Mouse (Mus musculus): ENCODE measurements around the gene Cftr. TPM values are rescaled to one million over a fixed set of nuclear protein-coding genes. Genes with fewer than 3 reads are reported as not detected.

Cftr gene
- total RNA-seq (2022), result under 1 TPM; 0.05 to 0.12 (median 0.08) TPM

DNA sequence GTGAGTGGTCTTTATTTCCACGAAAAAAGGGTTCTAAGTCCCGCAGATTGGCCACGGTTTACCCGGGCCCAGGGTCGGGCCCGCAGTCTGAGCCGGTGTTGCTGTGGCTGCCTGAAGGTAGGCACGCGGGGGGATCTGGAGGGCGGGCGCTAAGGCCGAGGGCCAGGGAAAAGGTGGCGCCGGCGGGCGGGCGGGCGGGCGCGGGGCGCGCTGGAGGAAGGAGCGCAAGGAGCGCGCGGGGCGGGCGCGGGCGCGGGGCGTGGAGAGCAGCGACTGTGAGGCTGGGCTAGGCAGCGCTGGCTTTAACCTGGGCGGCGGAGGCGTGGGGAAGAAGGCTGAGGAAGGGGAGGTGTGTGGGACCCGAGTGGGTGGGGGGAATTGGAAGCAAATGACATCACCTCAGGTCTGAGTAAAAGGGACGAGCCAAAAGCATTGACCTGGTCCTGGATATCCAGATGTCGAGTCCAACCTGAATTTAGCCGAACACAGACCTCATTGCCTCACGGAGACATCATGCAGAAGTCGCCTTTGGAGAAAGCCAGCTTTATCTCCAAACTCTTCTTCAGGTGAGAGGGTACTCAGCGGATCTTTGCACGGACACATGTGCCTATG is at the start of gene Cftr:
Gene Cftr (plus strand): TSS at position 377 of the 612 bp plus-strand sequence.
- no peak for DNase-seq

DNA sequence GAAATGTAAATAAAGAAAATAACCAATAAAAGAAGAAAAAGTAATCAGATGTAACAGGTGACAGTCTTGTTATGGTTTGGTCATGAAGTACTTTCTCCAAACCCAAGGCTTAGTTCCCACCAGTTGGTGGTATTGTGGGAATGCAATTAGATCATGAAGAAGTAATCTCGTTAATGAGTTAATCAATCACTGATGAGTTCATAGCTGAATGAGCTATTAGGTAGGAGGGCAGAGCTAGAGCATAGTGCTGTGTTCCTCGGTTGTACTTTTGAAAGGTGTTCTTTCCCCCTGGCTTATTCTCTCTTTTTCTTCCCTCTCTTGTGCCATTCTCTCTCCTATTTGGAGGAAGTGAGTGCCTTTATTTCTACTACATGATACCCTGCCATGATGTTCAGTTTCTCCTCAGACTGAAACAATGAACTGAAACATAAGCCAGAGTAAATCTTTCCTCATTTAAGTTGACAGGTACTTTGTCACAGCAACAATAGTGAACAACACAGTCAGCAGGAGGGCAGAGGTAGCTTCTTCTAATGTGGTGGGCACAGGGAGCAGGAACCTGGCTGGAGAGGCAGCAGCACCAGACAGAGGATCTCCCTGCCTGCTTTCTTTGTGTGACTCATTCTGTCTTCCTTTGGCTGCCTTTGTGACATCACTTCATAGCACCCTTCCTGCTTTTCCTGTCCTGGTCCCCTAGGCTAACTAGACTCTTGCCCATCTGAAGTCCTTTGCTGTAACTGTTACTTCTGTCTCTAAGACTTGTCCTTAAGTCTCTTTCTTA is 43.1 kb upstream of the Cftr start:
- DNase-seq, result no peak

DNA sequence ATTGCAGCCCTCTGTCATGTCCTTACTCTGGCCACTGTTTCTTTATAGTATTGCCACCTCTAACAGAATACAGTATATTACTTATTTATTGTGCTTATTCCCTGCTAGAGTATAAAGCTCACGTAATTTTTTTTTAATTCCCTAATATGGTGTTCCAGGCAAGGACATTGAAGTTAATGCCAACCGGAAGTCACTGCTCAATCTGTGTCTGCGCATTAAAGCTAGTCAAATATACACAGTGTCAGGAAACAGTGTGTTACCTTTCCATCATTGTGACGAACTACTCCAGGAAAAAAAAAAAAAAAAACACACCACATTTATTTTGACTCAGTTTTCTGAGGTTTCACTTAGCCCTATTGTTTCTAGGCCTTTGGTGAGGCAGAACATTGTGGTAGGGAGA is 42.4 kb upstream of the Cftr start:
- no peak for DNase-seq

DNA sequence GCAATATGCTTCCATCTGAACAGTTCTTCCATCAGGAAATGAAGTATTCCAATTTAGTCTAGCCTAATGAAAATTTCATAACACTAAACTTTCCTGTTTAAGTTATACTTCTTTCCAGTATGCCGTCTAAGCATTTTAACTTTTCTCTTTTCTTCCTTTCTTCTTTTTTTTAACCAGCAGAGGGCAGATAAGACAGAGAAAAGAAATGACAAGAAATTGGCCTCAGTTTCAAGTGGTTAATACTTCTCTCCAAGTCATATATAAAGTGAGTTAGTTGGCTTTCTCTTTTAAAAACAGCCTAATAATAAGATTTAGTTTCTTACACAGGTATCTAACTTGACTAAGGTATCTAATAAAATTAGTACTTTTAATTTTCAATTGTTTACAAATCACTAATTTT is 35.2 kb upstream of the Cftr start:
- DNase-seq, result no peak

DNA sequence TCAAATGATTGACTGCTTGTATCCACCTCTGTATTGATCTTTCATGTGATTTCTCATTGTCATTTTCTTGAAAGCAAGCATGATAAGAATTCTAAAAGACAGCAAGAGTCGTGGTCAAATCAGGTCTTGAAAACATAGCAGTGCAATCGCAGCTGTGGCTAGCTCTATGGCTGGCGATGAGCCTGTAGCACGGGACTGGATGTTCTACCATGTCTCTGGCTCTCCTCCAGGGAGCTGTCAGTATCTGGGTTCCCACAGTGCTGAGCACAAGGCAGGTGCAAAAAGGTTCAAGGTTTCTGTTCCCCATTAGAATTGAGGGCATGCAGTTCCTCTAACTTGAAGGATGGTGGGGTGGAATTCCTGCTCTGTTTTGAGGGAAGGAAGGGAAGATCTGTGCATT is 17.5 kb upstream of the Cftr start:
- no peak for DNase-seq

DNA sequence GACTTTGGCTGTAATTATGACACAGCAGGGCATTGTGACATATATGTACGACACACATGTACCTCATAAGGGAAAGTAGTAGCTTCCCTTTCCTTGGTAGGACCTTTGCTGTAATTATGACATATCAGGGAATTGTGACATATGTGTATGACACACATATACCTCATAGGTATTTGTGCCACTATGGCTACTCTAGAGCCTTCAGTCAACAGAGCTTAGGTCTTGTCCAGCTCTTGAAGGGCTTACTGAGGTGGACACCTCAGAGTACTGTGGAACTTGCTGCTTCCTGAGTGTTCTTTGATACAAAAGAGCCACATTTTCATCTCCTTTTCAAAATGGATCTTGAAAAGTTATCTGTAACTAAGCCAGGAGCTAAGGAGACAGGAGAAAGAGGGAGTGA is 869 bp upstream of the Cftr start:
- DNase-seq, result no peak

DNA sequence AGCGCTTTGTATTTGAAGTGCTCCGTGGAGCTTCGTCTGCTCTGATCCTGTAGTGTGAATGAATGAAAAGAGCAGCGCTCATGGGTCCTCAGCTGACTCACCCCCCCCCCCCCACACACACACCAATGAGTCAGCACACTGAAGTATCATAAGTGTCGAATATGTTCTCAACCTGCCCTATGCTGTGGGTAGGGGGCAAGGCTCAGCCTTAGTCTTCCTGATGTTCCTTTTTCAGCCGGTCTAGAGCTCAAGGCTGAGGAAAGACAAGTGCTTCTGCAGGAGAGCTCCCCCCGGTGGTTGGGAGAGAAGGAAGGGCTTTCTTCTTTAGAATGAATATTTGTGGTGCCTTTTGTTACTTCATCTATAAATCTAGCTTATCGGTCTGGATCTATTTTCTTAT is 1.1 kb downstream of the Cftr start:
- DNase-seq, result no peak

DNA sequence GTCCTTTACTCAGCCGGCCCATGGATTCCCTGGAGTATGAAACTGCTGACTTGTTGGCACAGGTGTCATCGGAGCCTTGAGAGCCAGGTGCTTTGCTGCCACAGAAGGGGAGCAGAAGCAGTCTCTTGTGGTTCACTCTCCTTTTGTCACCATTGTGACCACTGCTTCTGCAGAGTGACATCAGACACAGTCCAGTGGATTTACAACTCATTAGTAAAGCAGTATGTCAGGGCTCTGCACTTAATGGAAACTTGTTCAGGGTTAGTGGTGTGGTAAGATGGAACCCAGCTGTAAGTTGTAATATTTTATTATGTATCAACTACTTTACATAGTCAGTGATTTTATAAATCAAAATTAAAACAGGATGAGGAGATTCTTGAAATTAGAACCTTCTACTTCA is 7.0 kb downstream of the Cftr start:
- no peak for DNase-seq

DNA sequence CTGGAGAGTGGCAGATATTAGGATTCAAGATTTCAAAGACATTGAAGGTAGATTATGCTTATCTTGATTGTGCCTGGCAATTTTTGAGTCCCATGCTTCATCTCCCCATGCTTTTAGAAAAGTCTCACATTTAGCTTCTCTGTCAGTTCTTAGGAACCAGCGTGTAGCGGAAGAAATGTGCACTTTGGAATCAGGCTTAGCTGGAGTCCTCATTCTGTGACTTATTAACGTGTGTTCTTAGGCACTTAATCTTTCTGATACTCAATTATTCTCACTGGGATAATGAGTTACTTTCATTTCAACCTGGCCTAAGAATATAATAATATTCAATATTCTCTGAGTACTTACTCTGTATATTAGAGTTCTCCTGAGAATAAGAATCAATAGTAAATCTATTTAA is 10.2 kb downstream of the Cftr start:
- DNase-seq, result no peak

DNA sequence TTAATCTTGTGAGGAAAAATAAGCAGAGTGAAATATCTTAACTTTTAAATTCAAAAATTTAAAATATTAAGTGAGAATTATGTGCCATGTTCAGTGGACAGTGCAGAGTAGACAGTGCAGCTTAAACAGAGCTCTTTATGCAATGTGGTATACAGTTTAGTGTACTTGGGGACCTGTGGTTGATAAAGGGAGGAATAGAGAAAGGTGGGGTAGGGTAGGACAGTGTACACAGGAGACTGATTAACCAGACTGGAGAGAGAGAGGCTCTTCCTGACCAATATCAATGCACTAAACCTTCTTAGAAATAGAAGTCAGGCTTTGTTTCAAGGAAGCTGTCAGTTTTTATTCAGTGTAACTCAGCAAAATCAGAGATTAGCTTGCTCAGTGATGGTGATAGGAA is 12.4 kb downstream of the Cftr start:
- DNase-seq, result no peak

DNA sequence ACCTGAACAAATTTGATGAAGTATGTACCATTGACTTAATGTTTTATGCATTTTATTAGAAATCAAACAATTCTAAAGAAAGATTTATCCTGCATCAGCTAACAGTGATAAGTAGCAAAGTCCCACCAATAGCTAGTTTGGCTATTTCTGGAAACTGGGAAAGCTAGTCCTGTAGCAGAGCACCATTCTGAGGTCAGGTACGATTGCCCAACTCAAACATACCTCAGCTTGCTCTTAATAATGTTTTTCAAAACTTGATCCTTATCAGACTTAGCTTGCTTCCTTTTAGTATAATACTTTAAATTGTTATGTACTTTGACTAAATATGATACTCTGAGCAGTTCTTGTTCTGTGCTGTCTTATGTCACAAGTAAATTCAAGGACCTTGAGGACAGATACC is 50.2 kb downstream of the Cftr start:
- DNase-seq, result no peak

DNA sequence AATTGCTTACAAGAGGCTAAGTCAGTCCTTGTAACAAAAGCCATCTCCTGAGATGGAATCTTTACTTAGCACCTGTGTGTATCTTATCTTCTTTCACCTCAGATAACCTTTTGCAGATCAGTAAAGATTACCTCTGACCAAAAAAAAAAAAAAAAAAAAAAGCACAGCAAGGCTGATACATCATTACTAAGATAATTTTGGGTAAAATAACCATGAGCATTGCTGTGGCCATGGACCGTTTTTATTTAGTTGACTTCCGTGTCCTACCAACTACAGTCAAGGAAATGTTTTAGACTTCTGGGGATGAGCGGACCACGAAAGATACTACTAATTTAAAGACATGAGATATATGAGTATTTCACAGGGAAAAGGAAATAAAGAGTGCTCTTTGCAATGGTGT is 52.7 kb downstream of the Cftr start:
- DNase-seq, result no peak

DNA sequence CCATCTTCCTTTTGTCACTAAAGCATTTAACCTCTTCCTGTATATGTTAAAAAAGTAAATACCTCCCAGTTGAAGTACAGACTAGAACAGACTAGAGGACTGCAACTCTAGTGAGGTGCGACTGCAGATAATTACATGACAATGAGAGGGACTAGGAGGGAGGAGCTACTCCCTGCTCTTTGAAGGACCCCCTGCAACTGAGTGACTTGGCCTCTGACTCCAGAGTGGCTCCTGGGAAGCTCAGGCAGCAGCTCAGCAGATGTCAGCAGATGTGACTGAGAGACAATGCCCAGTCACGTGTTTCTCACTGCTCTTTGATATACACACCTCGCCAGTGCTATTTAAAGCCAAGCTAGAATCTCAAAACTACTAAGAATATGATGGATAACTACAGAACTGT is 54.7 kb downstream of the Cftr start:
- no peak for DNase-seq

DNA sequence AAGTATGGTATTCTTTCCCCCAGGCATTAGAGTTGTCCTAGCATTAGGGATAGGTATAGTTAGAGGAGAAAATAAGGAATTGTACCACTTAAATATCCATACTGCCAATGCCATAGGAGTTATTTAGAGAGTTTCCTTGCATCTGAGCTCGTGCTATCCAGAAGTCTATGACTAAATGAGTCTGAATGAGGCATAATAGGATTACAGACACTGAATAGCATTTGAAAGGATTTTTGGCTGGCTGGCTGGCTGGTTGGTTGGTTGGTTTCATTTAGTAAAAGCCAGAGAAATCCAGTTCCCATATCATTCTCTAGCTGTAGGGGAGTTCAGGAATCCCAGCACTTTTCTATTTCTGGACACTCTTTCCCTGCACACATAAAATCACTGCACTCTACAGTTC is 76.0 kb downstream of the Cftr start:
- no peak for DNase-seq

DNA sequence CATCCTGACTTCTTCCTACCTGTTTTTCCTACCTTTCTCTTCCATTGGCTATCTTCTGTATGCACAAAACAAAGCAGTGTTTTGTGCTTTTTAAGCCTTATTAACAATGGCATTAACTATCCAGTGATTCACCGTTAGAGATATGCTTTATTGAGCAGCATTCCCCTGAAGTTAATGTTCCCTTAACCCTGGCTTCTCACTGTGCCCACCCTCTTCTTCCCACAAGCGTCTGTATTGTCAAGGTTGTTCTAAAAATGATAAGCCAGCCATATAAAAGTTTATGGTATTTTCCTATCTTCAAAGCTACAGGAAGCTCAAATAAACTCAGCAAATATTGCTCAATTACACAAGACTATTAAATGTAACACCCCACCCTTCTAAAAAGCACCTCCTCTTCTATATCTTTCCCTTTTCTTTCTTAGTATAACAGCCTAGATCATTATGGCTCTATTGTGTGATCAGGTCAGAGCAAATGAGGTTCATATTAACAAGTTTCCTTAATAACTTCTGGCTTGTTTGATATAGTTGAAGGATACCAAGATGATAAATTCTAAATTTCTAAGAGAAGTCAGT is 77.5 kb downstream of the Cftr start:
- no peak for DNase-seq

DNA sequence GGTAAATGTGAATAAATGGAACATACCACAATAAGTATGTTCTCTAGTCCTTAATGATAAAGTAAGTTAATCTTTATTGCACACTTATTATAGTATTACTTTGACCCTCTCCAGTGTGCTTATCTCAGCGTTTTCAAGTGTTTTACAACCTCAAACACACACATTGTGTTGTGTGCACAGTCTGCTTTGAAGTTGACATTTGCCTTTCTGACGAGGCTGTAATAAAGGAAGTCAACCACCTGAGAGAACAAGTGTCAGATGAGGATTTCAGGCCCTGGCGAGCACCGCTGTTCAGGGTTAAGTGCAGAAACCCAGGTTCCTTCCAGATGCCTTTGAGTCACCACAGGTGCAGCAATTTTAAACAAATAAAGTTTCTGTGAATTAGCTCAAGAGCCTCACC is 78.0 kb downstream of the Cftr start:
- DNase-seq, result no peak

DNA sequence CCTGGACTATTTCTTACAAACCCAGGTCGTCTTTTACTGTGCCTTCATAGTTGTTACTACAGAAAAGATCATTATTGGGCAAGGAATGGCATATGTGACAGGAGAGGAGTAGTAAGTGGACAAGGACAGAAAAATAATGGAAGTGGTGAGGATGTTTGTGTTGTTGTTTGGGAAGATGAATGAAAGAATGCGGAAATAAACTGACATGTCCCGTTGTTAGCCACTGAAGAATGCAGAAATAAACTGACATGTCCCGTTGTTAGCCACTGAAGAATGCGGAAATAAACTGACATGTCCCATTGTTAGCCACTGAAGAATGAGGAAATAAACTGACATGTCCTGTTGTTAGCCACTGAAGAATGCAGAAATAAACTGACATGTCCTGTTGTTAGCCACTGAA is 84.1 kb downstream of the Cftr start:
- no peak for DNase-seq

DNA sequence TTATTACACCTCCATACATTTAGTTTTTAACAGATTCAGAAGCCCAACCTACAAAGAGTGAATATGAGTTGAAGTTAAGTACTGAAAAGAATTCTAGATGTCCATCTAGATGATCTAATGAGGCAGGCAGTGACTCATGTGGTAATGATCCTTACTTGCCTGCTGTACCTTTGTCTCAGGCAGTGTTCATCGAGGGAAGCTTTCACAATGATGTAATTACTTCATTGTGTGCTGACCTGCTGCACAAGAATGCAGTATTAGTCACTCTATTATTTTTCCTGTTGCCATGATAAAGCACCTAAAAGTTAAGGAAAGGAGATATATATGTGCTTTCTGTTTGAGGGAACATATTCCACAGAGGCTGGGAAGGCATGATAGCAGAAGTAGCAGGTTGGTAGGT is 100.5 kb downstream of the Cftr start:
- DNase-seq, result no peak

DNA sequence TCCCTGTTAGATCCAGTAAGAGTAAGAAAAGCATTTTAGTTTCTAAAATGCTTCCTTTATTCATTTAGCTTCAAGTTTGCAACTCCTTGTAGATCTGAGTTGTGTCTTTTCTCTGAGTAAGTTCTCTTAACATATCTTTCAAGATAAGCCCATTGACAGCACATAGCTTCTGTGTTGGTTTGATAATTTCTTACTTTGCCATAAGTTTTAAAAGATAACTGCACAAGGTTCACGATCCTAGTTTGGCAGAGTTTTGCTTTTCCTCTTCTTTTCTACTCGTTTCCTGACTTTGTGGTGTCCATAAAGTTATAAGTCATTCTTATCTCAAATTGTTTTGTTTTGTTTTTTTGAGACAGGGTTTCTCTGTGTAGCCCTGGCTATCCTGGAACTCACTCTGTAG is 130.3 kb downstream of the Cftr start:
- no peak for DNase-seq

DNA sequence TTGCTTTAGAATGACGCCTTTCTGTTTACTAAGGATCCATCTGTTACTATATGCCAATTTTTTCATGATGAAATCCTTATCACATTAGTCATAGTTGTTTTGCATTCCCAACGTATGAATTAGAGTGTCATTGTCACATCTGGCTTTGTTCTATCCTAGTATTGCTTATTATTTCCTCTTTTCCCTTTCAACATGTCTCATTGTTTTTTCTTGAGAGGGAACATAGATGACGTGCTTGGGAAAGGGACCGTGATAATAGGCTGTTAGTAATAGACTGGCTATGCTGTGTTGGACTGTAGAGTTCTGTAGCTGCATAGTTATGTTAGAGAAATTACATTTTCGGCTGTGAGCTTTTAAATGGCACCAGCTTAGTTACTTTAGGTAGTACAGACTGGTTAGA is 131.6 kb downstream of the Cftr start:
- no peak for DNase-seq

DNA sequence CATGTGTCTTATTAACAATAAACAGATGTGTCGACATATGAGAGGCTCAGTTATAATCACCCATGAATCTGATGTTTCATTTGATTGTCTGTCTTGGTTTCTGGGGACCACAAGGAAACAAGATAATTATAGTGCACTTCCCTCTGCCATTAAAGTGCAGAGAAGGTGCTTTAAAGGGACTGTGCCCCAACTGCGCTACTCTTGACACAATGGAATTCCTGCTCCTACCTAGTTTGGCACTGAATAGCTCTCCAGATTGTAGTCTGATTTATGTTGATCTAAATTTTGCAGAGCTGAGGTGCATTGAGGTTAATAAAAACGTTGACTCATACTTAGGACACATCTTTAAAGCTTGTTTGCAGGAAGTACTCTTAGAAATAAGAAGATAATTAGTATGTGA is 132.7 kb downstream of the Cftr start:
- no peak for DNase-seq

DNA sequence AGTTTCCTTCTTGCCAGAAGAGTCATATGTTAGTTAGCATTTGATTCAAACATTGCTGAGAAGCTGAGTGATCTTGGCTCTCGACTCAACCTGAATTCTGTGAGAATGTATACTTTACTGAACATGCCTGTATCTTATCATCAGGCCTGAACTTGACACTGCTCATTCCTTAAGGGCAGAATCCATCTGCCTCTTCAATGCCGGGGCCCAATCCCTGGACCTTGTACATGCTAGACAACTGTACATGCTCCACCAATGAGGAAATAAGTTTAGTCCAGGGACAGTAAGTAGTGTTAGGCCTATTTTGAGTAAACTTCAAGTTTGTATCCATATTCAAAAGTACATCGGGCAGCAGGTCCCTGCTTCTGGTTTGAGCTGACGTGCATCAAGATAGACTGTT is 134.6 kb downstream of the Cftr start:
- no peak for DNase-seq

DNA sequence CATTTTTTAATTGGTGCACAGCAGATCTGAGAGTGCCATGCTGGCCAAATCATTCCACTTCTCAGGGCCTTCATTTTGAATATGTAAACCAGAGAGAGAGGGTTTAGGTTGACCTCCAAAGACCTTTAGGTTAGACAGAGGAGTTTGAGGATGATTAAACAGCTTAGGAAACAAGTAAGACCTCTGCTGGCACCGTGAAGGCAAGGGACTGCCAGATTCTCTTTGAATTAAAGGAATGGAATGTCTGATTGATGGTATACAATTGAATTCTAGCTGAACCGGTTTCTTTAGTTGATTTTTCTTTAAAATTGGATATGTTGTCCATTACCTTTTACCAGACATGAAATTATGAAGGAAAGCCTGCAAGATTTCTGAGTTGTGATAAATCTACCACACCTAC is 140.5 kb downstream of the Cftr start:
- no peak for DNase-seq

DNA sequence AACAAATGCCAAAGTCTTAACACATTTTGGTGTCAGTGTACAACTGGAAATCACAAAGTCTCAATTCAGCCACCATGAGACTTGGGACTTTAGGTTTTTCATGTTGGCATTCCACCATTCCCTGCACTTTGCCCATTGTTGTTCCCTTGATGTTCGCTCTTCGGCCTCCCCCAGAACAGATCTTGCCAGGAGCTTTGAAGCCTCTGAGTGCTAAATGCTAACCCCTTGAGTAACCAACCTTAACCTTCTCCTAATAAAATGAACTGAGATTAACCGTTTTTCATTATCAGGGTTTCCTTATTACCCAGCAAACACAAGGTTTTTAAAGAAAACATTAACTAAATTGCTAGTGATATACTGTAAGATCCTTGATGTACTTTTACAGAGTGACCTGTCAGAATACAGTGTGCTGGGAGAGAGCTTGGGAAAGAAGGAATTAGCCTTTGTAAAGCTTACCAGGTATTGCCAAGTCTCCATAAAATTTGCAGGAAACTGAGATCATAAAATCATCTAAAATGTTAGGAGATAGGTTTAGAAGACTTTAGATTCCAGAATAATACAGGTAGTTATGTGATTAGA is 144.0 kb downstream of the Cftr start:
- no peak for DNase-seq
